Mouse (Mus musculus): ENCODE data around the gene Vmn1r165. TPM values are rescaled to one million over a fixed set of nuclear protein-coding genes. Genes with fewer than 3 reads are reported as not detected.

Gene Vmn1r165
- total RNA-seq (2023; ENCODE audit: inconsistent age): not detected in 4 replicates

DNA sequence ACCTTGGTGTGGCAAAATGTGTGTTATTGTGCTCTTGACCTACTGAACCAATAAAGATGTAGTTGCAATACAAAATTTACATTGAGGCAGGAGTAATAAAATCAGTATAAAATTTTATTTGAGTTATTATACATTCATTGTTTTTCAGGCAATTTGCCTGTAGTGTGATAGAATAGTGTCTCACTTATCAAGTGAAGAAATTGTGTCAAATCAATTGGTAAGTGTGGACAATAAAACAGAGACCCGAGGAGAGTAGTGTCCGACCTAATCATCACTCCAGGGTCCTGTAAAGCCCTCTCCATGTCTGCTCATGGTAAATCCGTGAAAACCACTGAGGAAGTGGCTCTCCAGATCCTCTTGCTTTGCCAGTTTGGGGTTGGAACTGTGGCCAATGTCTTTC, at the start of gene Vmn1r165:
Gene Vmn1r165 (plus strand): TSS at position 301 of the 400 bp plus-strand sequence.

DNA sequence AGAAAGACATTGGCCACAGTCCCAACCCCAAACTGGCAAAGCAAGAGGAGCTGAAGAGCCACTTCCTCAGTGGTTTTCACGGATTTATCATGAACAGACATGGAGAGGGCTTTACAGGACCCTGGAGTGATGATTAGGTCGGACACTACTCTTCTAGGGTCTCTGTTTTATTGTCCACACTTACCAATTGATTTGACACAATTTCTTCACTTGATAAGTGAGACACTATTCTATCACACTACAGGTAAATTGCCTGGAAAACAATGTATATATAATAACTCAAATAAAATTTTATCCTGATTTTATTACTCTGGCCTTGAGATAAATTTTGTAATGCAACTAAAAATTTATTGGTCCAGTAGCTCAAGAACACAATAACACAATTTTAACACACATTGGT, 34.5 kb downstream of the Vmn1r165 start, which contains the start of gene Vmn1r166:
Gene Vmn1r166 (minus strand): TSS at position 101 of the 400 bp plus-strand sequence.

Other genes with a start within 250 kb of the Vmn1r165 start
- not detected in 4 replicates for gene Gm4214, start 232.7 kb upstream of the Vmn1r165 start, total RNA-seq (2023; ENCODE audit: inconsistent age)
- not detected in 4 replicates for gene Gm4216, start 197.4 kb upstream of the Vmn1r165 start, total RNA-seq (2023; ENCODE audit: inconsistent age)
- not detected in 4 replicates for gene Vmn1r163, start 161.8 kb upstream of the Vmn1r165 start, total RNA-seq (2023; ENCODE audit: inconsistent age)
- gene Gm8720, start 149.9 kb upstream of the Vmn1r165 start, total RNA-seq (2023; ENCODE audit: inconsistent age): not detected in 4 replicates
- not detected in 4 replicates for gene Gm10662, start 72.9 kb upstream of the Vmn1r165 start, total RNA-seq (2023; ENCODE audit: inconsistent age)
- not detected in 4 replicates for gene Vmn1r166, start 34.4 kb downstream of the Vmn1r165 start, total RNA-seq (2023; ENCODE audit: inconsistent age)
- gene Gm6902, start 61.6 kb downstream of the Vmn1r165 start, total RNA-seq (2023; ENCODE audit: inconsistent age): not detected in 4 replicates
- not detected in 4 replicates for gene Nlrp4e, start 83.9 kb downstream of the Vmn1r165 start, total RNA-seq (2023; ENCODE audit: inconsistent age)
- gene Nlrp5, start 168.6 kb downstream of the Vmn1r165 start, total RNA-seq (2023; ENCODE audit: inconsistent age): not detected in 4 replicates